Mouse (Mus musculus): Measurements from ENCODE around the gene Mrps9. TPM values are rescaled to one million over a fixed set of nuclear protein-coding genes. Genes with fewer than 3 reads are reported as not detected.
A peak's percentile ranks its signal among the peaks of the same experiment; 100 is the strongest.

Gene Mrps9
- 40.8 and 44.7 TPM in 2 replicates for polyA plus RNA-seq (2015; fragmentation: Nextera tagmentation; extraction: Ambion mirVana)

- peaks cover 6% of the 10 kb centered on the region for H3K4me1 ChIP-seq
- no peaks in the 10 kb centered on the region for H3K36me3 ChIP-seq
- H3K27me3 ChIP-seq, result no peaks in the 10 kb centered on the region
- no peaks in the 10 kb centered on the region for H3K9me3 ChIP-seq
- H3K27ac ChIP-seq, result peak within 1 kb of the TSS; percentile 62
- H3K4me2 ChIP-seq, result peak within 1 kb of the TSS; percentile 60
- 0% methylated on average over 23 of the region's 23 CpGs for WGBS
- peak; percentile 99 for ATAC-seq (ENCODE audit: insufficient number of reproducible peaks, low FRiP score, low TSS enrichment, low read depth)
- H3K9ac ChIP-seq, result peak within 1 kb of the TSS; percentile 60
- peak within 1 kb of the TSS; percentile 77 for H3K4me3 ChIP-seq
Measured at GRCm38 (mm10) chr1:42850663-42851397, at the start of gene Mrps9. Gene Mrps9 (plus strand): TSS chr1:42851233.

GRCm38 (mm10) chr1:42813301-42813845 is 37.7 kb upstream of the Mrps9 start:
- no peak for ATAC-seq (ENCODE audit: insufficient number of reproducible peaks, low FRiP score, low TSS enrichment, low read depth)
- no peak overlapping the region for H3K27ac ChIP-seq
- H3K9ac ChIP-seq, result no peak overlapping the region
- H3K4me1 ChIP-seq, result no peaks in the 10 kb centered on the region
- no peaks in the 10 kb centered on the region for H3K9me3 ChIP-seq
- no peak overlapping the region for H3K4me2 ChIP-seq
- WGBS, result 86% methylated on average over 6 of the region's 6 CpGs
- no peaks in the 10 kb centered on the region for H3K36me3 ChIP-seq
- H3K27me3 ChIP-seq, result no peaks in the 10 kb centered on the region
- no peak overlapping the region for H3K4me3 ChIP-seq

- ATAC-seq (ENCODE audit: insufficient number of reproducible peaks, low FRiP score, low TSS enrichment, low read depth), result no peak
- H3K4me2 ChIP-seq, result no peak overlapping the region
- H3K36me3 ChIP-seq, result no peaks in the 10 kb centered on the region
- no peaks in the 10 kb centered on the region for H3K9me3 ChIP-seq
- no peak overlapping the region for H3K4me3 ChIP-seq
- 86% methylated on average over 15 of the region's 15 CpGs for WGBS
- no peak overlapping the region for H3K27ac ChIP-seq
- no peaks in the 10 kb centered on the region for H3K27me3 ChIP-seq
- no peak overlapping the region for H3K9ac ChIP-seq
- no peaks in the 10 kb centered on the region for H3K4me1 ChIP-seq
Measured at GRCm38 (mm10) chr1:42814798-42815619, 36.0 kb upstream of the Mrps9 start.

- no peaks in the 10 kb centered on the region for H3K36me3 ChIP-seq
- H3K9ac ChIP-seq, result peak overlapping the region; percentile 60
- peak overlapping the region; percentile 56 for H3K4me2 ChIP-seq
- under 1% methylated on average over 21 of the region's 21 CpGs for WGBS
- ATAC-seq (ENCODE audit: insufficient number of reproducible peaks, low FRiP score, low TSS enrichment, low read depth), result no peak; the same call in none of the 2 replicates
- peaks cover 6% of the 10 kb centered on the region for H3K4me1 ChIP-seq
- H3K27ac ChIP-seq, result peak overlapping the region; percentile 62
- no peaks in the 10 kb centered on the region for H3K27me3 ChIP-seq
- H3K4me3 ChIP-seq, result peak overlapping the region; percentile 77
- H3K9me3 ChIP-seq, result no peaks in the 10 kb centered on the region
Measured at GRCm38 (mm10) chr1:42851398-42851767, 350 bp downstream of the Mrps9 start.

- Histone ChIP-seq H3K36me3 (no peaks in the 10 kb centered on the region), H3K27me3 (no peaks in the 10 kb centered on the region), H3K27ac (no peak overlapping the region), H3K4me1 (peaks cover 6% of the 10 kb centered on the region), H3K9me3 (no peaks in the 10 kb centered on the region), H3K4me2 (peak overlapping the region; percentile 56), H3K9ac (peak overlapping the region; percentile 60; the same call in 1 of the 2 replicates), H3K4me3 (peak overlapping the region; percentile 77)
- 2% methylated on average over 16 of the region's 16 CpGs for WGBS
- no peak for ATAC-seq (ENCODE audit: insufficient number of reproducible peaks, low FRiP score, low TSS enrichment, low read depth)
Measured at GRCm38 (mm10) chr1:42851810-42852209, 777 bp downstream of the Mrps9 start.

- ATAC-seq (ENCODE audit: insufficient number of reproducible peaks, low FRiP score, low TSS enrichment, low read depth), result 0 out of 2 replicates have a peak, but pooled peaks have one; percentile 24
- WGBS, result 90% methylated on average over 5 of the region's 5 CpGs
- Histone ChIP-seq H3K4me3 (no peak overlapping the region), H3K36me3 (peaks cover 29% of the 10 kb centered on the region), H3K4me2 (no peak overlapping the region), H3K27ac (no peak overlapping the region), H3K27me3 (no peaks in the 10 kb centered on the region), H3K9me3 (no peaks in the 10 kb centered on the region), H3K4me1 (no peaks in the 10 kb centered on the region), H3K9ac (no peak overlapping the region)
Measured at GRCm38 (mm10) chr1:42864719-42865250, 13.8 kb downstream of the Mrps9 start.

- Histone ChIP-seq H3K4me3 (no peak overlapping the region), H3K9ac (no peak overlapping the region), H3K27me3 (no peaks in the 10 kb centered on the region), H3K4me2 (no peak overlapping the region), H3K4me1 (no peaks in the 10 kb centered on the region), H3K9me3 (no peaks in the 10 kb centered on the region), H3K36me3 (peaks cover 29% of the 10 kb centered on the region), H3K27ac (no peak overlapping the region)
- ATAC-seq (ENCODE audit: insufficient number of reproducible peaks, low FRiP score, low TSS enrichment, low read depth), result peak; percentile 55; the same call in 1 of the 2 replicates
- WGBS, result 93% methylated on average over 4 of the region's 4 CpGs
Measured at GRCm38 (mm10) chr1:42865336-42865939, 14.4 kb downstream of the Mrps9 start.

GRCm38 (mm10) chr1:42865986-42866385 is 15.0 kb downstream of the Mrps9 start:
- Histone ChIP-seq H3K9ac (no peak overlapping the region), H3K4me1 (no peaks in the 10 kb centered on the region), H3K4me2 (no peak overlapping the region), H3K4me3 (no peak overlapping the region), H3K9me3 (no peaks in the 10 kb centered on the region), H3K27me3 (no peaks in the 10 kb centered on the region), H3K36me3 (peaks cover 29% of the 10 kb centered on the region), H3K27ac (no peak overlapping the region)
- ATAC-seq (ENCODE audit: insufficient number of reproducible peaks, low FRiP score, low TSS enrichment, low read depth), result no peak
- 97% methylated on average over 4 of the region's 4 CpGs for WGBS

GRCm38 (mm10) chr1:42867188-42867587 is 16.2 kb downstream of the Mrps9 start:
- 94% methylated on average over 3 of the region's 3 CpGs for WGBS
- Histone ChIP-seq H3K9me3 (no peaks in the 10 kb centered on the region), H3K4me3 (no peak overlapping the region), H3K4me2 (no peak overlapping the region), H3K9ac (no peak overlapping the region), H3K27me3 (no peaks in the 10 kb centered on the region), H3K36me3 (peaks cover 29% of the 10 kb centered on the region), H3K27ac (no peak overlapping the region), H3K4me1 (no peaks in the 10 kb centered on the region)
- ATAC-seq (ENCODE audit: insufficient number of reproducible peaks, low FRiP score, low TSS enrichment, low read depth), result no peak

- Histone ChIP-seq H3K4me3 (no peak overlapping the region), H3K9me3 (no peaks in the 10 kb centered on the region), H3K4me2 (no peak overlapping the region), H3K36me3 (0 out of 2 replicates have a peak, but pooled peaks cover 3% of the 10 kb centered on the region), H3K27me3 (no peaks in the 10 kb centered on the region), H3K27ac (no peak overlapping the region), H3K4me1 (no peaks in the 10 kb centered on the region), H3K9ac (no peak overlapping the region)
- no peak for ATAC-seq (ENCODE audit: insufficient number of reproducible peaks, low FRiP score, low TSS enrichment, low read depth)
- 70% methylated on average over 2 of the region's 2 CpGs for WGBS
Measured at GRCm38 (mm10) chr1:42874174-42874573, 23.1 kb downstream of the Mrps9 start.

- no peaks in the 10 kb centered on the region for H3K9me3 ChIP-seq
- H3K4me3 ChIP-seq, result no peak overlapping the region
- no peak for ATAC-seq (ENCODE audit: insufficient number of reproducible peaks, low FRiP score, low TSS enrichment, low read depth)
- H3K9ac ChIP-seq, result no peak overlapping the region
- H3K36me3 ChIP-seq, result 0 out of 2 replicates have a peak, but pooled peaks cover 7% of the 10 kb centered on the region
- H3K27me3 ChIP-seq, result no peaks in the 10 kb centered on the region
- H3K4me1 ChIP-seq, result no peaks in the 10 kb centered on the region
- H3K4me2 ChIP-seq, result no peak overlapping the region
- no peak overlapping the region for H3K27ac ChIP-seq
- 84% methylated on average over 5 of the region's 5 CpGs for WGBS
Measured at GRCm38 (mm10) chr1:42875271-42875670, 24.2 kb downstream of the Mrps9 start.

Measured in limb, embryonic 15.5 days (tissue).